Mouse (Mus musculus) liver (tissue): Measurements from ENCODE around the gene Rassf8.

Experiments used
- DNase-seq: peaks from one replicate; pipeline ENCODE4 v3.0.0-alpha.2; 2020; ENCODE audit warnings: mixed read lengths

Rassf8 gene

GRCm38 (mm10) chr6:145863065-145863971, 116.8 kb downstream of the Rassf8 start:
- peak; percentile 55 for DNase-seq

GRCm38 (mm10) chr6:145864171-145864570, 117.6 kb downstream of the Rassf8 start:
- DNase-seq = no peak

GRCm38 (mm10) chr6:145865289-145865885, 118.8 kb downstream of the Rassf8 start, which contains the start of gene Bhlhe41:
Gene Bhlhe41 (minus strand): TSS chr6:145865558.
- DNase-seq = peak; percentile 38

DNA sequence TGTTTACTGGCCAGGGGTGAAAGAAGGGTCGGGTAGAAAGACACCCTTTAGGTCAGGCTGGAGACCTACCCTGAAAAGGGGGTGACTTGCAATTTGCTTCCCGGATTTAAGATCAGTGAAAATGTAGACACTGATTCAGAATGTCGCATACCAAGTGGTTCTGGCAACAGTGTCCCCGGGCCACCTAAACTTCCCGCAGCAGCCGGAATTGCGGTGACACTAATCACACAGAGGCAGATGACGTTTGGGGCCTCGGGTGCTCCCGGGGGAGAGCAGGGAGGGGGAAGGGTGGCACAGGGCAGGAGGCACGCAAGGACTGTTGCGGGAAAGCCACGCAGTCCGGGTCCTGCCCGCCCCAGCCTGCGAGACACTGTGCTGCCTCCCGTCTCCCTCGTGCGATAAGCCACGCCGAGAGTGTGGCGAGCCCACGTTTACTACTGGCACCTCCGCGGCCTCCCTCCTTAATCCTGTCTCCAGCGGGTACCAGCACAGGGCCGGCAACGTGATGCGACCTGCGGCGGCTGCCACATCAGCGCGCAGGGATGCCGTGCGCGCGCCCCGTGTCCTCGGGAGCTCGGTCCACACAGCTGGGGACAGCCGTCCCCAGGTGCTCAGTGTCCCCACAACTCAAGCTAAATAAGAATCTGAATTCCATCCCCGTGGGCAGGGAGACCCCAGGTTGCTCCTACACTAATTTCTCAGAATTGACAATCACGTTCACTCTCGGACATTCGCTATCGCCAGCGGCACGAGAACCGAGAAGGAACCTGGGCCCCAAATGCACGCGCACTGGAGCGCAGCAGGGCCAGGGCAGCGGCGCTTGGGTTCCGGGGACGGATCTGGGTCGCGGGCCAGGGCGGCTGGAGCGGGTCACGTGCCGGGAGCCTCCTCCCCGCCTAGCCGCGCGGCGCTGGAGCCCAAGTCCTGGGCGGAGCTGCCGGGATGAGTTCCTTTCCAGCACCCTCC, 119.6 kb downstream of the Rassf8 start:
- peak; percentile 55 for DNase-seq

DNA sequence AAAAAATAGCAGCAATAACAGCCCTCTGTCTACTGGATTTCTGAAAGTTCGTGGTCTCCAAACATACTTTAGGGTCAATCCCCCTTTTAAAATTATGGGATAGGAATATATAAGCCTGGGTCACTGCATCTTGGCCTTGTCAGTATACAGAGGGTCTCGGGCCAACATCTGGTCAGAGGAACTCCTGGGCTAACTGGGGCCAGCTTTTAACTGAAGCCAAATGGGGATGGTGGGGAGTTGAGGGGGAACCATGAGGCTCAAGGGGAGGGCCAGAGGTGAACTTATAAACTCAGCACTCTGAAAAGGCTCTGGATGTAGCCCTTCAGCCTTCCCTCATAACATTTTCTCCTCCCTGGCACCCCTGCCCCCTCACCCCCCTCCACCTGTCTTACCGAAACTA, 120.6 kb downstream of the Rassf8 start:
- no peak for DNase-seq
